Mouse (Mus musculus): ENCODE results near the gene Vopp1.

DNA sequence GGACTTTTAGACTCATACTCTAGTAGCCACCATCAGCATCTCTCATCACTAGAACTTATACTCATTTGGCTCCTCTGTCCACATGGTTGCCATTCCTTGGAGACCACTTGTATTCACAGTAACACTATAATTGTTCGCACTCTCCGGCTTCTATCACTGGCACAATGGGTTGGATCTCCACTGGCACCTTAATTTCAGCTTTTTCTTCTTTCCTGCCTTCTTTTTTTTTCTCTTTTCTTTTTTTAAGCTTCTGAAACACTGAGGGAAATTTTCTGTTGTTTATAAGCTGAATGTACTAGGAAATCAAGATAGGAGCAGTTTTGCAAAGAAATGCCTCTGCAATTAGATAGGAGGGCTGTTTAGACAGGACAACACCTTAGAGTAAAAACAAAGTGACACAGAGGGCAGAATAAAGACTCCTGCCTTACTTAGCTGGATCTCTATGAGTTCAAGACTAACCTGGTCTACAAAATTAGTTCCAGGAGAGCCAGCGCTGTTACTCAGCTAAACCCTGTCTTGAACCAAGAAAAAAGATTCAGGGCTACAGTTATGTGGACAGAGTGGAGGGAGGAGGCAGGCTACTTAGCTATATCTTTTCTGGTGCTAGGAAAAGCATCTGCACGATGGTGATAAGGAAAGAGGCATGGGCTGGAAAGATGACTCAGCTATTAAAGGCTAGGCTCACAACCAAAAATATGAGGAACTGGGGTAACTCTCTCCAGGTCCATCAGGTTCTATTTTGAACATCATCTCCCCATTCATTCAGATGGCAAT, 79.8 kb downstream of the Vopp1 start:
- no peak for TF ChIP-seq CTCF (IDR thresholded peaks at IDR 0.05; ENCODE audit: low read depth)
- no peak for TF ChIP-seq EP300 (optimal IDR thresholded peaks at IDR 0.05)
